Mouse (Mus musculus) neural tube, embryonic 10.5 days (tissue): ENCODE results near the gene Gm45713.
"Not testable (repeated sequence)": the region's sequence is repeated elsewhere in the genome, so short reads cannot be mapped to it uniquely, and the experiment has no call there.

Experiments
- DNase-seq: peaks from one replicate; pipeline ENCODE4 v3.0.0-alpha.2; 2017; ENCODE audit warnings: low spot score; ENCODE audit errors: extremely low spot score

Gm45713 gene

DNA sequence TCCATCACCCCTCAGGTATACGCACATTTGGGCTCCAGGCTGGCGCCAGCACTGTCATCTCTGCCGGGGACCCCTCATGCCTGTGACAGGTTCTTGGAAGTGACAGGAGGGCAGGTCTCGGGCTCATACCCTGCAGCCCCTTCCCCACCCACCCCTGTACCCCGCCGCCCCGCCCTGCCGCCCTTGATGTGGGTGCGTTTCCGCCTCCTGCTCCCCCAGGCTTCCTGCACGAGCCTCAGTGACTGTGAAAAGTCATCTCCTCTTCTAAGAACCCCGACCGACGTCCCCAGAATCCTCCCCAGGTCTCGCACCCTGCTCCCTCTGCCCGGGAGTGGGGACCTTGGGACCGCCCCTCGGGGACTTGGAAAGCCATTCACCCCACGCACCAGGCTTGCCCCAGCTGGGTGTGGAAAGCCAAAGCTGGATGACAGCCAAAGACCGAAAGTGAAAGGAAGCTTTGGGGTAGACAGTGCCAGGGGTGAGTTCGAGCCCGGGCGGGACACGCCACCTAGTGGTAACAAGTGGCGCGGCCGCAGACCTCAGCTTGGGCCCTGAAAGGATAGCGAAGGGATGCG is at the start of gene Gm45713, which contains the start of gene Flt3l:
Gm45713 (minus strand) TSS at position 239 of the 575 bp plus-strand sequence.
Flt3l (minus strand) TSS at position 440 of the 575 bp plus-strand sequence.
- DNase-seq: peak; percentile 87

DNA sequence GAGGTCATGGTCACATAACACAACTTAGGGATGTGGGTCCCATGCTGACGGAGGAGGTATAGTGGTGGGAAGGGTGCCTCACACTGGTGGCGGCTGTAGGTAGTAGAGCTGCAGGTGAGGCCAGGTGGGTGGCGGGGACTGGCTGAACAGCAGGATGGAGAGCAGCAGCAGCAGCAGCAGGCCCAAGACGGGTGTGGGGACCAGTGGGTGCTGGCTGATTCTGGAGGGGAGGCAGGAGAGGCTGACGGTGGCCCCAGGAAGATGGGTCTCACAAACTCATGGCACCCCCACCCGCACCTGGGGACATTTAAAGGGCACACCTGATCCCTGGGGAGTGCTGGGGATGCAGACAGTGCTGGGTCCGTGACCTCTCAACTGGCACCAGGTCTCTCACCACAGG is 47.6 kb upstream of the Gm45713 start:
- DNase-seq: no peak

DNA sequence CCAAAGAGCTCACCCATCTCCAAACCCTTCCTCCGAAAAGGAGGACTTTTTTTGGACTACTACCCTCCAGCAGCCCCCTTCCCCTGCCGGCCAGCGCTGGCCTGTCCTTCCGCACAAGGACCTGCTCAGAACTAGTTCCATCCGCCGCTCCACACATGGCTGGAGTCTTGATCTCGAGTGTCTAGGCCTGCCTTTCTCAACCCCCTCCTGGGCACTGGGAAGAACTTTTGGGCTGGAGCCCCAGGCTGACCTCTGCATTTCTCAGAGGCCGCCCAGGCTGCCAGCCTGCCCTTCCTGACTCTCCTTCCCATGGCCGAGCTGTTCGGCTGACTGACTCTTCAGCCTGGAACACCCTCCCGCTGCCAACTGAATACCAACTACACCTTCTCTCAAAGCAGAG is 46.6 kb upstream of the Gm45713 start:
- DNase-seq: no peak

DNA sequence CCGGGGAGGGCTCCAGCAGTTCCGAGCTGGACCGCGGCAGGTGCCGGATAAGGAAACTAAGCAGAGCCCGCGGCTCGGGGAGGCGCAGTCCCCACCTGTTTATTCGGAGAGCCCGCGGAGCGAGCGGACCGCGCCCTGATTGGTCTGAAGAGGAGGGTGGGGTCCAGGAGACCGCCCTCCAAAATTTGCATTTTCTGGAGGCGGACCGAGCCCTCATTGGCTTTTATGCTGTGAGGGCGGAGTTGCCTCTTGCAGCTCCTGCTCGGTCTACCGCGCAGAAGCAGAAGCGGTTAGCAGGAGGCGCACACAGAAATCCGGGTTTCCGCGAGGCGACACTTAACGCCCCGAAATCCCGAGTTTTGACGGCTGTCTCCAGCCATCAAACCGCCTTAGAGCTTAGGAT is 46.2 kb upstream of the Gm45713 start:
- DNase-seq: peak; percentile 83

DNA sequence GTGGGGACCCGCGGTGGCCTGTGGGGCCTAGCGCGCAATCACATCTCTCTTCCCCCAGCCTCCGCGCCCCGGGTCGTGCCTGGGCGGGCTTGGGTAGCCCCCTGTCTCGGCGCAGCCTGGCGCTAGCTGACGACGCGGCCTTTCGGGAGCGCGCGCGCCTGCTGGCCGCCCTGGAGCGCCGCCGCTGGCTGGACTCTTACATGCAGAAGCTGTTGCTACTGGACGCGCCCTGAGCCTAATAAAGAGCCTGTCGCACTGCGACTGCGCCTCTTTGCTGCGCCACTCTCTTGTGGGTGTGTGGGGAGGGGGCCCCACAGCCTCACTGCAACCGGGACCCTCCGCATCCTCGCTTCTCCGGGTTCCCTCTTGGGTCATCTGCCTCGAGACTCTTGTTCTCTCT is 45.5 kb upstream of the Gm45713 start:
- no peak for DNase-seq

DNA sequence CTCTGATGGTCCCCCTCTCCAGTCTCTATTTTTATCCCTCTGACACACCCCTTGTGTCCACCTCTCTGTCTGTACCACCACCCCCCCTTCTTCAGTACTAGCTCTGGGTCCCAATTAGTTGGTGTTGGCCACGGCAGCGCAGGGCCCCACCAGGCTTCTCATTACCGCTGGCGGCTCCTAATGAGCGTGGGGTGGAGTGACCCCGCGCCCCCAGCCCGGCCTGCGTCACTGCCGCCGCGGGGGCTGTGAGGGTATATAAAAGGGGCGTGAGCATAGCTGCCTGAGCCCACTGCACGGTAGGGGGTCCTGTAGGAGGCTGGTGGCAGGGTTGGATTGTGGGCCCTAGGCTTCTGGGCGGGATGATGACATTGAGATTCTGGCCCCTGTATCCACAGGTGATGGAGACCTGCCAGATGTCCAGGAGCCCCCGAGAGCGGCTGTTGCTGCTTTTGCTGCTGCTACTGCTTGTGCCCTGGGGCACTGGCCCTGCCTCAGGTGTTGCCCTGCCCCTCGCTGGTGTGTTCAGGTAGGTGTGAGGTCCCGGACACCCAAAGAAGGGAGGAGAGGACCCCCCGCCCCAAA is 45.0 kb upstream of the Gm45713 start, which contains the start of gene Pth2:
Pth2 (plus strand) TSS at position 100 of the 582 bp plus-strand sequence.
- DNase-seq: no peak

DNA sequence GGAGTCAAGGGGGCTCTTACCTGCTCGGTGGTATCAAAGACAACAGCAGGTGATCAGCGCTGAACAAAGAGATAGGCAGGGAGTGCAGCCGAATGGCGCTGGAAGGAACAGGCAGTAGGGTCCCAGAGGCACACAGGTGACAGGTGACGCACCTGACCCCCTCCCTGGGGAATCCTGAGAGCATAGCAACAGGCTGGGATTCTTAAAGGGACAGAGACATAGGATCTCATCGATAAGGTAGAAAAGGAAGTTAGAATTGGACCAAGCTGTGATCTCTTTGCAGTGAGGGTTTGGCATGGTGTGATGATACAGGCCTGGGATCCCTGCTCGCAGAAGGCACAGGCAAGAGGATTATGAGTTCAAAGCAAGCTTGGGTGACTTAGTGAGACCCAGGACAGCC is 43.4 kb upstream of the Gm45713 start, which contains the start of gene Gfy:
Gfy (minus strand) TSS at position 101 of the 400 bp plus-strand sequence.
- no peak for DNase-seq

DNA sequence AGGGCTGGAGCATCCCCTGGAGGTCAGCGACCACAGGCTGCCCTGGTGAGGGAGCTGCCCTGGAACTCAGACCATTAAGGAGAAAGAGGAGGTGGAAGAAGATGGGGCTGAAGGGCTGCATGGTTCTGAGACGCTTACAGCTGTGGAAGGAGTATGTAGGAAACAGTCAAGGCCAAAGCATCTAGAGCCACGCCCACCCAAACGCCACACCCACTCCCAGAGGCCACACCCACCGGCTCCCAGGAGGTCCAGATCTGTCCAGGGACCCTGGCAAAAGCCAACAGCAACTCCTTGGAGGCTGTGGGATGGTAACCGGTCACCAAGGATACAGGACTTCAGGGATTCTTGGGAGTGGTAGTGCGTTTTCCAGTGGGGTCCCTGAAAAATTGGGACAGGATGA is 42.5 kb upstream of the Gm45713 start:
- no peak for DNase-seq

DNA sequence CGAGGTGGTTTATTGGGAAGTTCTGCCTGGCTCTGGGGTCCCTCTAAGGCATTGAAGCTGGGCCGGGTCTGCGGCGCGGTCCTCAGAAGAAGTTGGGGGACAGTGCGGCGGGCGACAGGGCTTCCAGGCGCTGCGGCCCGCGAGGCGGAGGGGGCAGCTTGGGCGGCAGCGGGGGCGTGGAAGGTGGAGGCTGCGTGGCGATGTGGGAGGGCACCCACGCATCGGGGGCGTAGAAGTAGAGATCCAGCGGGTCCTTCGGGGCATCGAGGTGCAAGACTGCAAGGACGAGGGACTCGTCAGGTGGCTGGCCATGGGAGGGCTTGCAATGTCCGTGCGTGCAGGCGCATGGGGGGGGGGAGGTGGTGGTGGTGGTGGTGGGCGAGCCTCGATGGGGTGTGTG is 40.3 kb upstream of the Gm45713 start:
- no peak for DNase-seq

DNA sequence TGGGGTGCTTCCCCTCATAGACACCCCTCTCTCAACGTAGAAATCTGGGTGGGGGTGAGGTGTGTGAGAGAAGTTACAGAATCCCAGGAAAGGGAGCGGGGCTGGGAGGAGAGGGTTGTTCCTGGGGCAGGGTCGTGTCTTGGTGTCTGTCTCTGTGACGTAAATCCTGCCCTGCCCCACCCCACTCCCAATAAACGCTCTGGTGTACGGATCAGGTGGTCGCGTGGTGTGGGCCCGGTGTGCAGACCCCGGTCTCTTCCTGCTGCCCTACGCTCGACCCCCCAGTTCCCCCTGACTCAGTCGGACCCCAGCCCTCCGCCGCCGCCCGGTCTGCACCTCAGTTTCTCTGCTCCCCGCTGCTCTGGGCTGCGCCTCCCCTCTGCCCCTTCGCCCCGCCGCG is 39.9 kb upstream of the Gm45713 start:
- no peak for DNase-seq

DNA sequence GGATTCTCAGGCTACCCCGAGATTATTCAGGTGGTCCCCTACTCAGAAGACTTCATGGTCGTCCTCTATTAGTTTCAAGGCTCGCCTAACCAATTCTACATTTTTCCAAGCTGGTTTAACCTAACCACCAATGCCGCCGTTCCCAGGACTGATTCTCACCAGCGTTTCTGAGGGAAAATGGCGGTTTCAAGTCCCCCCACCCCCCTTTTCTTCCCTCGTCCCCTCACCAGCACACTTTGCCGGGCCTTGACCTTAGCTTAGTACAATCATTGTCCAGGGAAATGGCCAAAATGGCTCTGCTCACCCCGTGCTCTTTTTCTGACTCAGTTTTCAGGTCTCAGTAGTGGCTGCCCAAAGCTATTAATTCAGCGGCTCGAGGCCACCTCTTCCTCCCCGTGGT is 39.4 kb upstream of the Gm45713 start:
- DNase-seq: no peak

DNA sequence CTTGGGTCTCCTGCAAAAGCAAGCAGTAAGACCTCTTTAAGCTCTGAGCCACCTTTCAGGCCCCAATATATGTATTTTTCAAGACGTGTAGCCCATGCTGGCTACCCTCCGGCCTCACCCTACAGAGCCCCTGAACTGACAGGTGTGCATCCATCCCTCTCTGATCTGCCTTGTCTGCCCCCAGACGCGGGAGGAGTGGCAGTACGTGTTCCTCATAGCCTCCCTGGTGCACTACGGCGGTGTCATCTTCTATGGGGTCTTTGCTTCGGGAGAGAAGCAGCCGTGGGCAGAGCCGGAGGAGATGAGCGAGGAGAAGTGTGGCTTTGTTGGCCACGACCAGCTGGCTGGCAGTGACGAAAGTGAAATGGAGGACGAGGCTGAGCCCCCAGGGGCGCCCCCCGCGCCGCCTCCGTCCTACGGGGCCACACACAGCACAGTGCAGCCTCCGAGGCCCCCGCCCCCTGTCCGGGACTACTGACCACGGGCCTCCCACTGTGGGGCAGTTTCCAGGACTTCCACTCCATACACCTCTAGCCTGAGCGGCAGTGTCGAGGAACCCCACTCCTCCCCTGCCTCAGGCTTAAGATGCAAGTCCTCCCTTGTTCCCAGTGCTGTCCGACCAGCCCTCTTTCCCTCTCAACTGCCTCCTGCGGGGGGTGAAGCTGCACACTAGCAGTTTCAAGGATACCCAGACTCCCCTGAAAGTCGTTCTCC is 38.7 kb upstream of the Gm45713 start:
- DNase-seq: peak; percentile 50

DNA sequence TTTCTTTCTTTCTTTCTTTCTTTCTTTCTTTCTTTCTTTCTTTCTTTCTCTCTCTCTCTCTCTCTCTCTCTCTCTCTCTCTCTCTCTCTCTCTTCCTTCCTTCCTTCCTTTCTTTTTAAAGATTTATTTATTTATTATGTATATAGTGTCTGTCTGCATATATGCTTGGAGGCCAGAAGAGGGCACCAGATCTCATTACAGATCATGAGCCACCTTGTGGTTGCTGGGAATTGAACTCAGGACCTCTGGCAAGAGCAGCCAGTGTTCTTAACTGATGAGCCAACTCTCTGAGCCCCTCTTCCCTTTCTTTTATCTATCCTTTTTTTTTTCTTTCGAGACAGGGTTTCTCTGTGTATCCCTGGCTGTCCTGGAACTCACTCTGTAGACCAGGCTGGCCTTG is 37.7 kb upstream of the Gm45713 start:
- DNase-seq: not testable (repeated sequence)

DNA sequence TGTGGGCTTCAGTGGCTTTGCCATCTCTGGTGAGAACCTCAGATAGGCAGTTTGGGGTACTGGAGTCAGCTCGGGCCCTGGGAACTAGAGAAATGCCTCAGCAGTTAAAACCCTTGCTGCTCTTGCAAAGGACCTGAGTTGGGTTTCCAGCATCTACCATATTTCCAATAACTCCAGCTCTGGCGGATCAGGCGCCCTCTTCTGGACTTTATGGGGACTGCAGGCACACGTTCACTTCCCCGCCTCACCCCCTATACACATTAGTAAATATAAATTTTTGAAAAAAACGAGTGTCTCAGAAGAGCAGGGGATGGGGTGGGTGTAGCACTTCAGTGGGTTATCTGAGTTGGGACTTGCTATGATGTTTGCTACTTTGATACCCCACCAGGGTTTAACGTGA is 36.9 kb upstream of the Gm45713 start:
- no peak for DNase-seq

DNA sequence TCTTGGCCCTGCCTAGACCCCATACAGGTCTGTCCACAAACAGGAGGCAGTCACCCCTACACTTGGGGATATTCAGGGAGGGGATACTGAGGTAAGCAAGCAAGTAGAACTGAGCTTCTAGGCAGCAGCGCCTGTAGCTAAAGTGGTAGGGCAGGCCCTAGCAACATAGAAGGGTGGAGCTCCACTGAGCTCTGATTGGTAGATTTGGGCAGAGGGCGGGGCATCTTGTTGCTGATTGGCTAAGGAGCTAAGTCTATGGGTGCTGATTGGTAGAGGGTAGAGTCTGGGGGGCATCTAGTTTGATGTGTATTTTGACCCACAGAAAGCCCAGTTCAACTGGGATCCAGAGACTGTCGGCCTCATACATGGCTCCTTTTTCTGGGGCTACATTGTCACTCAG is 33.5 kb upstream of the Gm45713 start:
- no peak for DNase-seq

DNA sequence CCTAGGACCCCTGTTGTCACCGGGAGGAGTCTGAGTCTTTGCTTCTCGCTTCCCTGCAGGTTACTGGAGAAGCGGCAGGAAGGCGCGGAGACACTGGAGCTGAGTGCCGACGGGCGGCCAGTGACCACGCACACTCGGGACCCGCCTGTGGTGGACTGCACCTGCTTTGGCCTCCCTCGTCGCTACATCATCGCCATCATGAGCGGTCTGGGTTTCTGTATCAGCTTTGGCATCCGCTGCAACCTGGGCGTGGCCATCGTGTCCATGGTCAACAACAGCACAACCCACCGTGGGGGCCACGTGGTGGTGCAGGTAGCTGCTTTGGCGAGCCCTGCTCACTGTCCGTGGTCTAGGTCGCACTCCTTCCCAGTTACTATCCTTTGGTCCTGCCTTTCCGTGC is 32.6 kb upstream of the Gm45713 start:
- no peak for DNase-seq

DNA sequence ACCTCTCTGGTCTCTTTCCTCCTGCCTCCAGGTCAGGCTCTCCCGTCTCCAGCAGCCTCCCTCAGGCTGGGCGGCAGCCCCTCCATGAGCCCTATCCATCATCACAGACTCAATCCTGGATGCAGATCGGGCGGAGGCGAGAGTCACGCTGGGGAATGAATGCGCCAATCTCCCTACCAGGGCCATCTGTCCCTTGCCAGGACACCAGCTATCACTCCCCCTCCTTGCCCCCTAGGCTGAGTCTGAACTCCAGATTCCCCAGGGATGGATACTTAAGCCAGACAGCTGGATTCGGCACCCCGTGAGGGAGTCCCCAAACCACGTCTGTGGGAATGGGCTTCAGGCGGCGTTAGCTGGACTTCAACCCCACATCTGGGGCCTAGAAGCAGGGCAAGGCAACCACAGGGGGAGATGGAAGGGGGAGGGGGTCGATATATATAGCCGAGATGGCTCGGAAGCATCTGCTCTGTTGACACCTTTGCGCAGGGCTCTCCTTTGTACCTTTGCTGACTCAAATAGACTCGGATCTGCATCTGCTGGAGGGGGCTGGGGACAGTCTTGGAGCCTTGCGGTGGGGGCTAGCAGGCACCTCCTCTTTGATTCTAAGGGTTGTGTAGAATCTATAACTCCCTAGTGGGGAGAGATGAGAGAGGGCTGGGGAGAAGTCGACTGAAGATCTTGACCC is 31.9 kb upstream of the Gm45713 start:
- peak; percentile 38 for DNase-seq

DNA sequence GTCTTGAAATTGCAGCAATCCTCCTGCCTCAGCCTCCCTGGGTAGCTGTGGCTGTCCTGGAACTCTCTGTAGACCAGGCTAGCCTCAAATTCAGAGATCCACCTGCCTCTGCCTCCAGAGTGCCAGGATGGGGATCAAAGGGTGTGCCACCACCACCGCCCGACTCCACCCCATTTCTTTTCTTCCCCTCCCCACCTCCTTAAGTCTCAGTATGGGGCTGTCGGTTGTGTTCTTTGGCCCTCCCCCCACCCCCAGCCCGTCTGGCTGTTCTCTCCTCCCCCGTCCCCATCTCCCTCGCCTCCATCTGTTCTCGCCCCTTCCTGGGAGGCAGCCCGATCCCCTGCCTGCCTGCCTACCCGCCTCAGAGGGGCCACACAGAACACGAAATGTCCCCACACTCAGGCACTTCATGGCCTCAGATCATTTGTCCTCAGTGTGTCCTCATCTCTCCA is 30.9 kb upstream of the Gm45713 start:
- DNase-seq: no peak

DNA sequence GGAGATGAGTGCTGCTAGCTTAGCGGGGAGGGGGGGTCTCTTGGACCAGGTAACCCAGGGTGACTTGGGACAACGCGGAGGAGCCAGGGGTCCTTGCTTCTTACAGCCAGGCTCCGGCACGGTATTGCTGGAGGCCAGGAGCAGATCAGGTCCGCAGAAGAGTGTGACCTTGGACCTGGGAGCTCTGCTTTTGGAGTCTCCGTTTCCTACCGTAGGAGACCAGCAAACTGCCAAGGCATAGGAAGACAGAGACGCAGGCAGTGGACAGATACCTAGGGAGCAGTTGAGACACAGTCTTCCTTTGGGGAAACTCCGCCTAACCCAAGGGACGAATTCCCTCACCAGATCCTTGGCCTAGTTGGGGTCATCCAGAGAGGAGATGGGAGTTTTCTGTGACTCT is 29.7 kb upstream of the Gm45713 start:
- no peak for DNase-seq

DNA sequence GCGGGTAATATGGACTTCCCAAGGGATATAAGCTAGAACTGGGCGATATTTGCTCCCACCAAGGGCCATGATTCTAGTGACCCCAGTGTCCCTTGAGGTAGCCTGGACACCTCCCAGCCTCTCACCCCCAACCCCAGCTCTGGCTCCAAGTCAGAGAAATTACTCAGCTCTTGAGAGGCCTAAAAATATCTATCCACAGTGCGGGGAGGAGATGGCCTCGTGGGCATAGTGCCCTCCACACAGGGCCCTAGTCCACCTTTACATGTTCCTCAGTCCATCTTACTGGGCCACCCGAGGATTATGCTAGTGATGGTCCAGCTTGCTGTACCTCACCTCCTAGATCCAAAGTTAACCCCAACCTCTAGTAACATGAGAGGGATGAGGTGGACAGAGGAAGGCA is 28.8 kb upstream of the Gm45713 start:
- DNase-seq: no peak

DNA sequence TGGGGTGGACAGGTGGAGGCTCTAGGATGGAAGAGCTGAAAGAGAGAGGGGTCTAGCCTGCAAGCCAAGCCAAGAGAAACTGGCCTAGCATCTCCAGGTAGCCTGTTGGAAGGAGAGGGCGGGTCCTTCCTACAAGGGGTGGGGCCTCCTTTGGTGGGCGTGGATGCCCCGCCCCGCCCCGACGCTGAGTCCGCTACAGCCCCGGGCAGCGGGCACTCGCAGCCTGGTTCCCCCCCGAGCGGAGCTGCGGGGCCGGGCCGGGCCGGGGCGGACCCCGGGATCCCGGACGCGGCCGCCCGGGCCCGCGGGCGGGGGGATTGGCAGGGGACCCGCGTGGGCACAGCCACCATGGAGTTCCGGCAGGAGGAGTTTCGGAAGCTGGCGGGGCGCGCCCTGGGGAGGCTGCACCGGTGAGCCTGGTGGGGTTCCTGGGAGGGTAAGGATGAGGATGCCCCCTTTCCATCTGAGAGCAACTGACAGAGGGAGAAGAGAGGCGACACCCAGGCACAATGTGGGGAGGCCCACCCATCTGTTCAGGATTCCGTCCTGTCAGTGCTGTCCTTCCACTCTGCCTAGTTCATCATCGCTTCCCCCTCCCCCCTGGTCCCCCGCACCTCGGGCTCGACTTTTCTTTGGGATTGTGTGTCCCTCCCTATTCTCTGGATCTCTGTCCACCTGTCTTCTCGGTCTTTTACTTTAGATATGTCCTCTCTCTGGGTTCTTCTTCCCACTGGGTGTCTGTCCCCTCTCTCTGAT is 27.9 kb upstream of the Gm45713 start, which contains the start of gene Slc17a7:
Slc17a7 (plus strand) TSS at position 215 of the 756 bp plus-strand sequence.
- no peak for DNase-seq
